24 mouse cellular contexts compared by ENCODE assay signal in the genomic region with DNA sequence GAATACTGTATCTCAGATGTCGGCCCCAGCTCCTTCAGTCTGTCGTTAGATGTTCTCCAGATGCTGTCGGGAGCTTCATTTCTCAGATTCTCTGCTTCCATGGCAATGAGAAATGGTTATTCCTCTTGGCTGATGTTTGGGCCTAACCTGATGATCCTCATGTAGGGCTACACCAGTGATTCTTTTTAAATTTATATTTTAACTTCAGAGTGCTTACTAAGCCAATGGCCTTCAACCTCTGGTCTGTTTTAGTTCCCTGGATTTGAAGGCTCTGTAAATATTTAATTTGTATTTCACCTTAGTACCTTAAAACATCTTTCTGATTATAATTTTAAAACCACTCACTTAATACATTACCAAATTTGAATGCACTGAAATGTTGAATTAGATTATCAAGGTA.
"Had no signal": no experiment of that assay in that cellular context is flagged by ENCODE, and none has a peak within 500 bp of the region (broad histone marks: within the 10 kb centered on the region; RNA-seq: fewer than 3 reads in every experiment).

No protein-coding gene starts in this region.

- H3K4me3 ChIP-seq: forebrain, embryonic 15.5 days; heart, adult 2 months; heart, embryonic 12.5 days; heart, embryonic 15.5 days; hindbrain, embryonic 13.5 days; hindbrain, embryonic 15.5 days; intestine, embryonic 15.5 days; limb, embryonic 13.5 days; limb, embryonic 15.5 days; liver, embryonic 13.5 days; liver, embryonic 15.5 days had no signal

- DNase-seq: forebrain, postnatal 0 days; gastrocnemius, postnatal 14 days; gastrocnemius, postnatal 36 days; heart, adult 2 months; heart, postnatal 14 days; heart, postnatal 36 days; kidney, adult 11 months; kidney, postnatal 14 days; layer of hippocampus, adult 9-11 months; layer of hippocampus, postnatal 36 days; left cerebral cortex, postnatal 4 days; liver, embryonic 13.5 days had no signal

- H3K4me2 ChIP-seq: forebrain, embryonic 15.5 days; heart, embryonic 12.5 days; heart, embryonic 15.5 days; hindbrain, embryonic 13.5 days; hindbrain, embryonic 15.5 days; intestine, embryonic 15.5 days; limb, embryonic 13.5 days; limb, embryonic 15.5 days; liver, embryonic 11.5 days; liver, embryonic 13.5 days; liver, embryonic 15.5 days had no signal

- H3K9ac ChIP-seq: forebrain, embryonic 15.5 days; forebrain, postnatal 0 days; heart, embryonic 12.5 days; heart, embryonic 15.5 days; hindbrain, embryonic 13.5 days; hindbrain, embryonic 15.5 days; intestine, embryonic 15.5 days; limb, embryonic 13.5 days; limb, embryonic 15.5 days; liver, embryonic 13.5 days; liver, embryonic 15.5 days had no signal

- ATAC-seq: forebrain, embryonic 15.5 days; forebrain, postnatal 0 days; hindbrain, postnatal 0 days; intestine, embryonic 15.5 days had no signal

- H3K27me3 ChIP-seq: forebrain, embryonic 15.5 days; heart, embryonic 12.5 days; heart, embryonic 15.5 days; hindbrain, embryonic 13.5 days; hindbrain, embryonic 15.5 days; intestine, embryonic 15.5 days; limb, embryonic 13.5 days; limb, embryonic 15.5 days; liver, embryonic 13.5 days; liver, embryonic 15.5 days had no signal

- H3K36me3 ChIP-seq: forebrain, embryonic 15.5 days; heart, embryonic 12.5 days; heart, embryonic 15.5 days; hindbrain, embryonic 13.5 days; hindbrain, embryonic 15.5 days; intestine, embryonic 15.5 days; limb, embryonic 13.5 days; limb, embryonic 15.5 days; liver, embryonic 13.5 days; liver, embryonic 15.5 days had no signal

- H3K9me3 ChIP-seq: forebrain, embryonic 15.5 days; heart, embryonic 12.5 days; heart, embryonic 15.5 days; hindbrain, embryonic 13.5 days; hindbrain, embryonic 15.5 days; intestine, embryonic 15.5 days; limb, embryonic 13.5 days; limb, embryonic 15.5 days; liver, embryonic 13.5 days; liver, embryonic 15.5 days had no signal

- H3K27ac ChIP-seq: forebrain, embryonic 15.5 days; heart, adult 2 months; heart, embryonic 15.5 days; hindbrain, embryonic 13.5 days; hindbrain, embryonic 15.5 days; hindbrain, postnatal 0 days; intestine, embryonic 15.5 days; kidney, postnatal 0 days; limb, embryonic 13.5 days; limb, embryonic 15.5 days; liver, embryonic 13.5 days; liver, embryonic 15.5 days had no signal
